Mouse (Mus musculus): ENCODE results near the gene Tmem132d. TPM values are rescaled to one million over a fixed set of nuclear protein-coding genes. Genes with fewer than 3 reads are reported as not detected.

The Tmem132d gene
- polyA plus RNA-seq (2014; fragmentation: Illumina TruSeq; extraction: RNeasy Lipid Tissue Mini Kit (QIAGEN cat#74804); ENCODE audit: low read depth, low replicate concordance): not detected

GRCm38 (mm10) chr5:128432916-128433315, at the start of gene Tmem132d:
Gene Tmem132d, minus strand, starts transcription at chr5:128433077.

Other genes with a start within 250 kb of the Tmem132d start
- not detected for gene Fzd10, start 167.8 kb upstream of the Tmem132d start, polyA plus RNA-seq (2014; fragmentation: Illumina TruSeq; extraction: RNeasy Lipid Tissue Mini Kit (QIAGEN cat#74804); ENCODE audit: low read depth, low replicate concordance)